8 mouse cellular contexts compared by ENCODE assay signal in the genomic region with DNA sequence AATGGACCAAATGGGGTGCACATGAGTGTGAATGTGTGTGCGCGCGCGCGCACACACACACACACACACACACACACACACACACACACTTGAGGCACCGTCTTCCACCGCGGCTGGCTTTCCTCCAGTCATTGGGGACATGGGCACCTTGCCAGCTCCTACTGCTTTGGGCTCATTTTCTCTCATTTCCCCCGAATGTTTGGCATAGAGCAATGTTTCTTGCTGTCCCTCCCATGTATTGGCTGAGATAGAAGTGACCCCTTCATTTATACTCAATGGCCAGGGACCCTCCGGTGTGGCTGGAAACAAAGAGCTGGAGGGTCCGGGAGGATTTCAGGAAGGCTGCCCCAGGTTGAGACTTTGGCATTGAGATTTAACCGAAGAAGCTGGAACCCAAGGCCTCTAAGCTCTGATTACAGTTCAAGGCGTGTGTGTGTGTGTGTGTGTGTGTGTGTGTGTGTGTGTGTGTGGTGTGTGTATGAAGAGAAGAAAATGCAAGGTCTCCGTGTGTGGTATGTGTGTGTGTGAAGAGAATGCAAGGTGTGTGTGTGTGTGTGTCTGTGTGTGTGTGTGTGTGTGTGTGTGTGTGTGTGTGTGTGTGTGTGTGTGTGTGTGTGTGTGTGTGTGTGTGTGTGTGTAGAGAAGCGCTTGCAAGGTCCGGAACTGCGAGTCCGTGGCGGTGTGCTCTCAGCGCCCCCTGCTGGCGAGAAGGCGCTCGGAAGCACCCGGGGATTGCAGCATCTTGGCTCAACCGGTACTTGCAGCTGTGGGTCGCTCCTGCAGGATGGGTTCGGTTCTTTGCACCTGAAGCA. TPM values are rescaled to one million over a fixed set of nuclear protein-coding genes. Genes with fewer than 3 reads are reported as not detected.
A peak's percentile ranks its signal among the peaks of the same experiment; 100 is the strongest.
DNase-seq lines count a peak whose midpoint lies in the region; ATAC-seq lines count a peak whose summit lies in the region.

No protein-coding gene starts in this region.

- DNase-seq in layer of hippocampus, adult 11-12 months (ENCODE audit: low spot score): peak; percentile 85
- DNase-seq in layer of hippocampus, adult 9-10 months (ENCODE audit: low spot score): no peak
- peak; percentile 82 for DNase-seq in embryonic facial prominence, embryonic 11.5 days (ENCODE audit: low spot score)
- peak; percentile 61 to 83 for DNase-seq in heart, adult 18-20 months
- peak; percentile 80 for DNase-seq in kidney, adult 18-20 months
- peak; percentile 89 for DNase-seq in midbrain, embryonic 14.5 days
- DNase-seq in spleen, adult 12 weeks (ENCODE audit: low spot score): peak; percentile 61

- no peak for ATAC-seq in embryonic facial prominence, embryonic 11.5 days (replicated peaks; ENCODE audit: insufficient number of reproducible peaks, low FRiP score, low TSS enrichment, low read depth)
- ATAC-seq in limb, embryonic 12.5 days (ENCODE audit: insufficient number of reproducible peaks, insufficient read depth, low FRiP score, low TSS enrichment, low read depth): no peak
- ATAC-seq in midbrain, embryonic 14.5 days (ENCODE audit: low FRiP score, low TSS enrichment): no peak

- no peaks in the 10 kb centered on the region for H3K9me3 ChIP-seq in embryonic facial prominence, embryonic 11.5 days (replicated peaks; ENCODE audit: control insufficient read depth, low read length)
- no peaks in the 10 kb centered on the region for H3K9me3 ChIP-seq in limb, embryonic 12.5 days
- H3K9me3 ChIP-seq in midbrain, embryonic 14.5 days (ENCODE audit: control insufficient read depth, low read length): no peaks in the 10 kb centered on the region

- no peak overlapping the region for H3K27ac ChIP-seq in embryonic facial prominence, embryonic 11.5 days (replicated peaks; ENCODE audit: low read depth, low read length)
- H3K27ac ChIP-seq in limb, embryonic 12.5 days: no peak overlapping the region
- H3K27ac ChIP-seq in midbrain, embryonic 14.5 days (replicated peaks; ENCODE audit: low read depth, low read length): no peak overlapping the region

- H3K4me1 ChIP-seq in embryonic facial prominence, embryonic 11.5 days (ENCODE audit: control insufficient read depth, insufficient read depth, low read length): no peaks in the 10 kb centered on the region
- H3K4me1 ChIP-seq in limb, embryonic 12.5 days (replicated peaks): 0 out of 2 replicates have a peak, but pooled peaks cover 7% of the 10 kb centered on the region
- no peaks in the 10 kb centered on the region for H3K4me1 ChIP-seq in midbrain, embryonic 14.5 days (ENCODE audit: control insufficient read depth, insufficient read depth, low read length)

- no peaks in the 10 kb centered on the region for H3K27me3 ChIP-seq in embryonic facial prominence, embryonic 11.5 days (ENCODE audit: control insufficient read depth, insufficient read depth, low read length)
- H3K27me3 ChIP-seq in limb, embryonic 12.5 days: no peaks in the 10 kb centered on the region
- H3K27me3 ChIP-seq in midbrain, embryonic 14.5 days (ENCODE audit: control insufficient read depth, insufficient read depth, low read length): no peaks in the 10 kb centered on the region

- peak overlapping the region; percentile 37; the same call in 1 of the 2 replicates for H3K9ac ChIP-seq in embryonic facial prominence, embryonic 11.5 days (replicated peaks; ENCODE audit: low read length)
- H3K9ac ChIP-seq in limb, embryonic 12.5 days (replicated peaks): no peak overlapping the region
- no peak overlapping the region for H3K9ac ChIP-seq in midbrain, embryonic 14.5 days (replicated peaks; ENCODE audit: low read length)

- H3K4me2 ChIP-seq in embryonic facial prominence, embryonic 11.5 days (ENCODE audit: low read depth, low read length): peak overlapping the region; percentile 25
- H3K4me2 ChIP-seq in limb, embryonic 12.5 days: peak overlapping the region; percentile 41
- peak overlapping the region; percentile 6; the same call in 1 of the 2 replicates for H3K4me2 ChIP-seq in midbrain, embryonic 14.5 days (ENCODE audit: low read length)

- 50% methylated on average over 24 of the region's 27 CpGs for WGBS in embryonic facial prominence, embryonic 11.5 days
- WGBS in limb, embryonic 12.5 days: 42% methylated on average over 27 of the region's 27 CpGs
- WGBS in midbrain, embryonic 14.5 days: 42% methylated on average over 25 of the region's 27 CpGs

- no peak overlapping the region for H3K4me3 ChIP-seq in embryonic facial prominence, embryonic 11.5 days (ENCODE audit: low read depth, low read length)
- 0 out of 2 replicates have a peak overlapping the region, but pooled peaks have one; percentile 8 for H3K4me3 ChIP-seq in limb, embryonic 12.5 days (replicated peaks)
- H3K4me3 ChIP-seq in midbrain, embryonic 14.5 days (replicated peaks; ENCODE audit: low read depth, low read length): no peak overlapping the region

- H3K36me3 ChIP-seq in embryonic facial prominence, embryonic 11.5 days (replicated peaks; ENCODE audit: control insufficient read depth, insufficient read depth, low read depth, low read length): no peaks in the 10 kb centered on the region
- H3K36me3 ChIP-seq in limb, embryonic 12.5 days: no peaks in the 10 kb centered on the region
- H3K36me3 ChIP-seq in midbrain, embryonic 14.5 days (ENCODE audit: control insufficient read depth, insufficient read depth, low read length): no peaks in the 10 kb centered on the region

RNA-seq across cellular contexts. Expression of a gene that starts 9.3 kb away (rescaled TPM):
- 50.7 and 54.7 TPM in 2 replicates for polyA plus RNA-seq in embryonic facial prominence, embryonic 11.5 days (2014; fragmentation: Nextera tagmentation; extraction: Ambion mirVana)
- total RNA-seq in heart, adult 18-20 months (2021): 1 to 10 TPM; 8.4 to 8.5 TPM
- polyA plus RNA-seq in limb, embryonic 12.5 days (2016; fragmentation: Nextera tagmentation; extraction: Ambion mirVana): 47.4 and 49.5 TPM in 2 replicates
- 19.2 and 24.0 TPM in 2 replicates for polyA plus RNA-seq in midbrain, embryonic 14.5 days (2014; fragmentation: Nextera tagmentation; extraction: Ambion mirVana)
